Mouse (Mus musculus): ENCODE results near the gene Ccr9. TPM values are rescaled to one million over a fixed set of nuclear protein-coding genes. Genes with fewer than 3 reads are reported as not detected.

Gene Ccr9
- polyA plus RNA-seq, 1 experiment from 2014 or later = 0.34 TPM

DNA sequence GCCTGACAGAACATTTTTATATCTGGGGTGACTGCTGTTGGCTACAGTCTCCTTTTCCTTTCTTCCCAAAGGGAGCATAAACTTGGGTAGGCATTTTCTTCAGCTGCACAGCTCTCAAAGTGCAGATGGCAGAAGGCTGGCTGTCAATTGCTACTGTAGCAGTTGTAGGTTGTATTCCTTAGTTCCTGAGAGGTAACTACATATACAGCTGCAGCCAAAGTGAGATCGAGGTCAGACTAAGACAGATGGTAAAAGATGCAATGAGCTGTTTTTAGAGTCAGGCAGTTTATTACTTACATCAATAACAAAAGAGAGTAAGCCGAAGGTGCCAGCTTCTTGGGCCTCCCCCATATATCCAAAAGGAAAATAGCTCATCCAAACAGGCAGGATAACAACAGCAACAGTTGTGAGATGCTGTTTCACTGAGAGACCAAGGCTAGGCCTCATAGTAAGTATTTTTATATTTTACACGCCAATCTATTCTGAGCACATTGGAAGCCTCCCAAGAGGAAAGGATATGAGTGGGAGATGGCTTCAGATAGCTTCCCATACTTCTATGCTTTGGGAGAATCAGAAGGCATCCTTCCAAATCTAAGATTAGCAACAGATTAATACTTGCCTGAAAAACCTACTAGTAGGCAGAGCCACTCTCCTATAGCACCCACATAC lies 17.5 kb downstream of the Ccr9 start:
- H3K27me3 ChIP-seq (ENCODE audit: control insufficient read depth, insufficient read depth, low read length) = no peaks in the 10 kb centered on the region
- H3K9me3 ChIP-seq (ENCODE audit: control insufficient read depth, low read length) = no peaks in the 10 kb centered on the region
- ATAC-seq (ENCODE audit: low FRiP score) (no peak), DNase-seq (ENCODE audit: low spot score, missing footprints) (no peak)
- WGBS = 90% methylated on average over 3 of the region's 3 CpGs
- H3K36me3 ChIP-seq (ENCODE audit: control insufficient read depth, insufficient read depth, low read length) = peaks cover 3% of the 10 kb centered on the region; the same call in 1 of the 2 replicates
- no peaks in the 10 kb centered on the region for H3K4me1 ChIP-seq (ENCODE audit: control insufficient read depth, insufficient read depth, low read length)
- H3K4me3 ChIP-seq (ENCODE audit: low read depth, low read length) = no peak overlapping the region
- H3K27ac ChIP-seq (ENCODE audit: low read depth, low read length) = no peak overlapping the region
- H3K9ac ChIP-seq (ENCODE audit: low read length) = no peak overlapping the region
- no peak overlapping the region for H3K4me2 ChIP-seq

DNA sequence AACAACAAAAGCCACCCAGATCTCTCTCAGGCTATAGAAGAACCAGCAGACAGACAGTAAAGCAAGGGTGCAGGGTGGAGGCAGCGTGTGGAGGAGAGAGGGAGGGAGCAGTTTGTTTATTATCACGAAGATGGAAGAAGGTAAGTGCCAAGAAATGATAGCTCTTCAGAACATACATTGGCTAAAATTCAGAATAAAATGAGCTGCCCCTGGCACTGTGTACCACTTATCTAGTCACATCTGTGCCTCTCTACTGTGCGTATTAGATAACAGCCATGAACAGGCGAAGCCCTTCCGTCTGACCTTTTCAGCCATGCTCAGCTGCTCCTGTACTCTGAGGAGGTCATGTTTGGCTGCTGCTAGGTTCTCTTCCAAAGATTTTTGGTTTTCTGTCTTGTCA lies 23.6 kb downstream of the Ccr9 start:
- no peaks in the 10 kb centered on the region for H3K9me3 ChIP-seq (ENCODE audit: control insufficient read depth, low read length)
- DNase-seq (ENCODE audit: low spot score, missing footprints) (no peak), ATAC-seq (ENCODE audit: low FRiP score) (no peak)
- H3K36me3 ChIP-seq (ENCODE audit: control insufficient read depth, insufficient read depth, low read length) = peaks cover 4% of the 10 kb centered on the region; the same call in 1 of the 2 replicates
- no peak overlapping the region for H3K9ac ChIP-seq (ENCODE audit: low read length)
- no peak overlapping the region for H3K4me3 ChIP-seq (ENCODE audit: low read depth, low read length)
- no peaks in the 10 kb centered on the region for H3K4me1 ChIP-seq (ENCODE audit: control insufficient read depth, insufficient read depth, low read length)
- H3K27ac ChIP-seq (ENCODE audit: low read depth, low read length) = no peak overlapping the region
- WGBS = 87% methylated on average over 5 of the region's 5 CpGs
- no peak overlapping the region for H3K4me2 ChIP-seq
- H3K27me3 ChIP-seq (ENCODE audit: control insufficient read depth, insufficient read depth, low read length) = no peaks in the 10 kb centered on the region

DNA sequence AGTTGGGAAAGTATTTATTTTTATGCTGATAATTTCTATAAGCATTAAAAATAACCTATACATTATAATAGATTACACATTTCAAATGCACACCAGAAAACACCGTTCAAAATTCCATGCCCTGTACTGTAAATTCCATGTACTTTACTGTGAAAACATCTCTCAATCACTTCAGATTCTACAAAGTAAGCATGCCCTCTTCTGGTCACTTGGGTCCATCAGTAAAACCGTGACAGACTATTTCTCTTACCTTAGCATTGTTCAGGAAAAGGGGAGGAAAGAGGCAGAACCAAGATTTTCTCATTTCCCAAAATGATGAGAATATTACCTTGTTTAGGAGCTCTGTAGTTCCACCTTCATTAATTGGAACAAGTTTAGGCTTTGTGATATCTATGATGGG lies 31.0 kb downstream of the Ccr9 start:
- Histone ChIP-seq H3K4me1 (ENCODE audit: control insufficient read depth, insufficient read depth, low read length) (no peaks in the 10 kb centered on the region), H3K9ac (ENCODE audit: low read length) (no peak overlapping the region), H3K4me2 (no peak overlapping the region), H3K27me3 (ENCODE audit: control insufficient read depth, insufficient read depth, low read length) (no peaks in the 10 kb centered on the region), H3K4me3 (ENCODE audit: low read depth, low read length) (no peak overlapping the region), H3K27ac (ENCODE audit: low read depth, low read length) (no peak overlapping the region), H3K36me3 (ENCODE audit: control insufficient read depth, insufficient read depth, low read length) (no peaks in the 10 kb centered on the region), H3K9me3 (ENCODE audit: control insufficient read depth, low read length) (no peaks in the 10 kb centered on the region)
- 50% methylated on average over 2 of the region's 2 CpGs for WGBS
- no peak for DNase-seq (ENCODE audit: low spot score, missing footprints)
- ATAC-seq (ENCODE audit: low FRiP score) = no peak

DNA sequence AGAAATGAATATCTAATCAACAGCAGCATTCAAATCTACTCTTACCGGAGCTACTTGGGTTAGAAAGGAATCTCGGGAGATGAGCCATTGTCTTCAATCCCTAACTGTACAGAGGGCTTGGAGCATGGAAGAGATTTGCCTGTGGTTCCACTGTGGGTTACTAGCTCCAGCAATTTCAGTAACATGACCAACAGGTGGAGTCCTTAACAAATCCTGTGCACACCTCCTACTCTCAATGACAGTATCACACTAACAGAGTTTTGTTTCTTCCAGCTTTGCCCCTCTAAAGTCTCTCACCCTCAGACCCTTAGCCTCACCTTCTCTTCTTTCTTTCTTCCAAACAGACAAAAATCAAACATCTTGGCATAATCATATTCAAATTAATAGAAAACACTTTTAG lies 34.9 kb downstream of the Ccr9 start:
- Histone ChIP-seq H3K4me3 (ENCODE audit: low read depth, low read length) (no peak overlapping the region), H3K9ac (ENCODE audit: low read length) (no peak overlapping the region), H3K36me3 (ENCODE audit: control insufficient read depth, insufficient read depth, low read length) (no peaks in the 10 kb centered on the region), H3K27ac (ENCODE audit: low read depth, low read length) (no peak overlapping the region), H3K27me3 (ENCODE audit: control insufficient read depth, insufficient read depth, low read length) (no peaks in the 10 kb centered on the region), H3K4me1 (ENCODE audit: control insufficient read depth, insufficient read depth, low read length) (peaks cover 4% of the 10 kb centered on the region), H3K9me3 (ENCODE audit: control insufficient read depth, low read length) (no peaks in the 10 kb centered on the region), H3K4me2 (no peak overlapping the region)
- no peak for ATAC-seq (ENCODE audit: low FRiP score)
- DNase-seq (ENCODE audit: low spot score, missing footprints) = no peak
- WGBS = 89% methylated on average over 2 of the region's 2 CpGs

GRCm38 (mm10) chr9:123716301-123716700 lies 38.1 kb downstream of the Ccr9 start:
- peaks cover 4% of the 10 kb centered on the region for H3K4me1 ChIP-seq (ENCODE audit: control insufficient read depth, insufficient read depth, low read length)
- H3K36me3 ChIP-seq (ENCODE audit: control insufficient read depth, insufficient read depth, low read length) = no peaks in the 10 kb centered on the region
- H3K27ac ChIP-seq (ENCODE audit: low read depth, low read length) = no peak overlapping the region
- no peaks in the 10 kb centered on the region for H3K27me3 ChIP-seq (ENCODE audit: control insufficient read depth, insufficient read depth, low read length)
- H3K4me3 ChIP-seq (ENCODE audit: low read depth, low read length) = no peak overlapping the region
- no peak overlapping the region for H3K9ac ChIP-seq (ENCODE audit: low read length)
- H3K4me2 ChIP-seq = no peak overlapping the region
- ATAC-seq (ENCODE audit: low FRiP score) (no peak), DNase-seq (ENCODE audit: low spot score, missing footprints) (no peak)
- H3K9me3 ChIP-seq (ENCODE audit: control insufficient read depth, low read length) = no peaks in the 10 kb centered on the region
- 79% methylated on average over 3 of the region's 3 CpGs for WGBS

- H3K4me1 ChIP-seq (ENCODE audit: control insufficient read depth, insufficient read depth, low read length) = peaks cover 4% of the 10 kb centered on the region
- no peaks in the 10 kb centered on the region for H3K36me3 ChIP-seq (ENCODE audit: control insufficient read depth, insufficient read depth, low read length)
- peak within 1 kb of the TSS; percentile 75 for H3K9ac ChIP-seq (ENCODE audit: low read length)
- under 1% methylated on average over 55 of the region's 55 CpGs for WGBS
- DNase-seq (ENCODE audit: low spot score, missing footprints) (peak; percentile 99), ATAC-seq (ENCODE audit: low FRiP score) (peak; percentile 99)
- H3K9me3 ChIP-seq (ENCODE audit: control insufficient read depth, low read length) = no peaks in the 10 kb centered on the region
- peak within 1 kb of the TSS; percentile 77 for H3K4me2 ChIP-seq
- peak within 1 kb of the TSS; percentile 59 for H3K4me3 ChIP-seq (ENCODE audit: low read depth, low read length)
- H3K27ac ChIP-seq (ENCODE audit: low read depth, low read length) = no peak within 1 kb of the TSS
- H3K27me3 ChIP-seq (ENCODE audit: control insufficient read depth, insufficient read depth, low read length) = no peaks in the 10 kb centered on the region
Observed at GRCm38 (mm10) chr9:123717186-123718008, 39.2 kb downstream of the Ccr9 start, which contains the start of gene Lztfl1. Gene Lztfl1 (minus strand): TSS chr9:123717697.

- WGBS = 74% methylated on average over 2 of the region's 2 CpGs
- ATAC-seq (ENCODE audit: low FRiP score) = no peak
Observed at GRCm38 (mm10) chr9:123722737-123723493, 44.7 kb downstream of the Ccr9 start.

DNA sequence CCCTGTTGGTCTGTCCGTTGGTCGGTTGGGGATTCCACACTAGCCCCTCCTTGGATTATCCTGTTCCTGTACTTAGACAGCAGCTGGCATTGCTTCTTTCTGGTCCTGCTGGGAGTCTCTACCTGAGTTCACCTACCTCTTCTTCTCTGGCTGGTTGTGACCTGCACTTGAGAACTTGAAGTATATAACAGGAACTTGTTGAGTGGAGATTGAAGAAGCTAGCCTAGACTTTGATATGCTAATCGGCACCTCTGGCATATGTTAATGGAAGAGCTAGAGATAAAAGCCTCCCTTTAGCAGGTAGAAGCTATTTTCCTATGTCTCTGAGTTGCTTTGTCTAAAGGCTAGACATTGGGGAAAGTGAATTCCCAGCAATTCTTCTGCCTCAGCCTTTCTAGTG lies 53.0 kb downstream of the Ccr9 start:
- no peaks in the 10 kb centered on the region for H3K27me3 ChIP-seq (ENCODE audit: control insufficient read depth, insufficient read depth, low read length)
- ATAC-seq (ENCODE audit: low FRiP score) (no peak), DNase-seq (ENCODE audit: low spot score, missing footprints) (no peak)
- WGBS = 79% methylated on average over 3 of the region's 3 CpGs
- H3K27ac ChIP-seq (ENCODE audit: low read depth, low read length) = no peak overlapping the region
- H3K36me3 ChIP-seq (ENCODE audit: control insufficient read depth, insufficient read depth, low read length) = no peaks in the 10 kb centered on the region
- no peaks in the 10 kb centered on the region for H3K9me3 ChIP-seq (ENCODE audit: control insufficient read depth, low read length)
- H3K4me1 ChIP-seq (ENCODE audit: control insufficient read depth, insufficient read depth, low read length) = no peaks in the 10 kb centered on the region
- H3K9ac ChIP-seq (ENCODE audit: low read length) = no peak overlapping the region
- H3K4me3 ChIP-seq (ENCODE audit: low read depth, low read length) = no peak overlapping the region
- H3K4me2 ChIP-seq = no peak overlapping the region

More at GRCm38 (mm10) chr9:123722737-123723493, 44.7 kb downstream of the Ccr9 start:
- Histone ChIP-seq H3K9ac (ENCODE audit: low read length) (no peak overlapping the region), H3K27ac (ENCODE audit: low read depth, low read length) (no peak overlapping the region), H3K4me2 (no peak overlapping the region), H3K27me3 (ENCODE audit: control insufficient read depth, insufficient read depth, low read length) (no peaks in the 10 kb centered on the region), H3K36me3 (ENCODE audit: control insufficient read depth, insufficient read depth, low read length) (no peaks in the 10 kb centered on the region), H3K4me1 (ENCODE audit: control insufficient read depth, insufficient read depth, low read length) (no peaks in the 10 kb centered on the region), H3K9me3 (ENCODE audit: control insufficient read depth, low read length) (no peaks in the 10 kb centered on the region), H3K4me3 (ENCODE audit: low read depth, low read length) (no peak overlapping the region)
- DNase-seq (ENCODE audit: low spot score, missing footprints) = no peak

GRCm38 (mm10) chr9:123734133-123734532 lies 55.9 kb downstream of the Ccr9 start:
- Histone ChIP-seq H3K4me3 (ENCODE audit: low read depth, low read length) (no peak overlapping the region), H3K4me1 (ENCODE audit: control insufficient read depth, insufficient read depth, low read length) (no peaks in the 10 kb centered on the region), H3K27me3 (ENCODE audit: control insufficient read depth, insufficient read depth, low read length) (no peaks in the 10 kb centered on the region), H3K9ac (ENCODE audit: low read length) (no peak overlapping the region), H3K9me3 (ENCODE audit: control insufficient read depth, low read length) (no peaks in the 10 kb centered on the region), H3K27ac (ENCODE audit: low read depth, low read length) (no peak overlapping the region), H3K36me3 (ENCODE audit: control insufficient read depth, insufficient read depth, low read length) (no peaks in the 10 kb centered on the region), H3K4me2 (no peak overlapping the region)
- 74% methylated on average over 3 of the region's 3 CpGs for WGBS
- DNase-seq (ENCODE audit: low spot score, missing footprints) (no peak), ATAC-seq (ENCODE audit: low FRiP score) (no peak)

All from midbrain, embryonic 11.5 days (tissue).